In genomic region chr2:124626425-124626824, GRCm38 (mm10) we compare ENCODE assay signal across 23 mouse cellular contexts.
DNase-seq lines count a peak whose midpoint lies in the region; ATAC-seq and TF ChIP-seq lines count a peak whose summit lies in the region.
"Had no signal": no experiment of that assay in that cellular context is flagged by ENCODE, and none has a peak within 500 bp of the region (broad histone marks: within the 10 kb centered on the region; RNA-seq: fewer than 3 reads in every experiment).

No protein-coding gene starts in this region.

- DNase-seq in intestine, embryonic 14.5 days (ENCODE audit: low spot score): peak; percentile 36
- no peak for DNase-seq in limb, embryonic 14.5 days (ENCODE audit: low spot score)
- DNase-seq in hindbrain, postnatal 0 days (ENCODE audit: low spot score): no peak
- DNase-seq: adrenal gland, adult 2 months; adrenal gland, postnatal 10 days; adrenal gland, postnatal 25 days; cerebellum, adult 11 months; cerebellum, adult 18-20 months; cerebellum, adult 8-10 months; cerebellum, adult 9-11 months; cerebellum, postnatal 14 days; cerebellum, postnatal 36 days; embryo, embryonic 11 days had no signal

- TF ChIP-seq CTCF in intestine, postnatal 0 days (IDR thresholded peaks at IDR 0.05; ENCODE audit: low read depth): no peak
- TF ChIP-seq CTCF in hindbrain, postnatal 0 days (IDR thresholded peaks at IDR 0.05; ENCODE audit: low read depth): no peak

- no peak overlapping the region for H3K4me2 ChIP-seq in intestine, embryonic 14.5 days (ENCODE audit: low read length)
- no peak overlapping the region for H3K4me2 ChIP-seq in intestine, postnatal 0 days (replicated peaks; ENCODE audit: low read depth)
- no peak overlapping the region for H3K4me2 ChIP-seq in kidney, embryonic 16.5 days (replicated peaks; ENCODE audit: low read depth, low read length)
- no peak overlapping the region for H3K4me2 ChIP-seq in kidney, embryonic 14.5 days (replicated peaks; ENCODE audit: low read depth, low read length)
- H3K4me2 ChIP-seq in limb, embryonic 13.5 days (replicated peaks): no peak overlapping the region
- H3K4me2 ChIP-seq in limb, embryonic 14.5 days (replicated peaks; ENCODE audit: low read depth, low read length, severe bottlenecking): no peak overlapping the region
- H3K4me2 ChIP-seq in hindbrain, postnatal 0 days (ENCODE audit: low read depth, low read length): no peak overlapping the region
- H3K4me2 ChIP-seq: embryonic facial prominence, embryonic 13.5 days; embryonic facial prominence, embryonic 15.5 days; forebrain, embryonic 12.5 days had no signal

- H3K27ac ChIP-seq in intestine, embryonic 14.5 days (ENCODE audit: low read depth): no peak overlapping the region
- H3K27ac ChIP-seq in intestine, postnatal 0 days (ENCODE audit: low read depth, low read length): no peak overlapping the region
- no peak overlapping the region for H3K27ac ChIP-seq in kidney, embryonic 16.5 days (ENCODE audit: low read length)
- H3K27ac ChIP-seq in kidney, embryonic 14.5 days (ENCODE audit: low read depth, low read length): no peak overlapping the region
- no peak overlapping the region for H3K27ac ChIP-seq in limb, embryonic 13.5 days
- H3K27ac ChIP-seq in limb, embryonic 14.5 days (replicated peaks; ENCODE audit: low read depth, low read length): no peak overlapping the region
- H3K27ac ChIP-seq in hindbrain, postnatal 0 days: no peak overlapping the region
- H3K27ac ChIP-seq: embryonic facial prominence, embryonic 13.5 days; embryonic facial prominence, embryonic 15.5 days; forebrain, embryonic 10.5 days; forebrain, embryonic 12.5 days had no signal

- no peak overlapping the region for H3K9ac ChIP-seq in intestine, embryonic 14.5 days (ENCODE audit: low read length)
- no peak overlapping the region for H3K9ac ChIP-seq in intestine, postnatal 0 days (ENCODE audit: low read depth, low read length)
- H3K9ac ChIP-seq in kidney, embryonic 16.5 days (replicated peaks; ENCODE audit: low read length): no peak overlapping the region
- no peak overlapping the region for H3K9ac ChIP-seq in kidney, embryonic 14.5 days (ENCODE audit: low read depth, low read length)
- no peak overlapping the region for H3K9ac ChIP-seq in limb, embryonic 13.5 days
- H3K9ac ChIP-seq in limb, embryonic 14.5 days (ENCODE audit: low read depth, low read length, severe bottlenecking): no peak overlapping the region
- H3K9ac ChIP-seq in hindbrain, postnatal 0 days (replicated peaks; ENCODE audit: low read length): no peak overlapping the region
- H3K9ac ChIP-seq: embryonic facial prominence, embryonic 13.5 days; embryonic facial prominence, embryonic 15.5 days; forebrain, embryonic 12.5 days had no signal

- no peaks in the 10 kb centered on the region for H3K36me3 ChIP-seq in intestine, embryonic 14.5 days (ENCODE audit: control insufficient read depth, insufficient read depth, low read length)
- H3K36me3 ChIP-seq in intestine, postnatal 0 days (ENCODE audit: control insufficient read depth, insufficient read depth): no peaks in the 10 kb centered on the region; the same call in 1 of the 2 replicates
- H3K36me3 ChIP-seq in kidney, embryonic 16.5 days (ENCODE audit: insufficient read depth, low read length): no peaks in the 10 kb centered on the region
- H3K36me3 ChIP-seq in kidney, embryonic 14.5 days (ENCODE audit: control insufficient read depth, insufficient read depth, low read length): no peaks in the 10 kb centered on the region
- no peaks in the 10 kb centered on the region for H3K36me3 ChIP-seq in limb, embryonic 13.5 days
- no peaks in the 10 kb centered on the region for H3K36me3 ChIP-seq in limb, embryonic 14.5 days (ENCODE audit: control insufficient read depth, insufficient read depth, low read length)
- no peaks in the 10 kb centered on the region for H3K36me3 ChIP-seq in hindbrain, postnatal 0 days (ENCODE audit: insufficient read depth, low read length)
- H3K36me3 ChIP-seq: embryonic facial prominence, embryonic 13.5 days; embryonic facial prominence, embryonic 15.5 days; forebrain, embryonic 10.5 days; forebrain, embryonic 12.5 days had no signal

- H3K9me3 ChIP-seq in intestine, embryonic 14.5 days (ENCODE audit: control insufficient read depth, low read length): no peaks in the 10 kb centered on the region
- H3K9me3 ChIP-seq in intestine, postnatal 0 days (ENCODE audit: control insufficient read depth): no peaks in the 10 kb centered on the region
- no peaks in the 10 kb centered on the region for H3K9me3 ChIP-seq in kidney, embryonic 16.5 days (ENCODE audit: low read length)
- H3K9me3 ChIP-seq in kidney, embryonic 14.5 days (ENCODE audit: control insufficient read depth, low read length): no peaks in the 10 kb centered on the region
- no peaks in the 10 kb centered on the region for H3K9me3 ChIP-seq in limb, embryonic 13.5 days
- H3K9me3 ChIP-seq in limb, embryonic 14.5 days (ENCODE audit: control insufficient read depth, low read length): no peaks in the 10 kb centered on the region
- H3K9me3 ChIP-seq in hindbrain, postnatal 0 days (ENCODE audit: low read length): no peaks in the 10 kb centered on the region
- H3K9me3 ChIP-seq: embryonic facial prominence, embryonic 13.5 days; embryonic facial prominence, embryonic 15.5 days; forebrain, embryonic 10.5 days; forebrain, embryonic 12.5 days had no signal

- no peak for TF ChIP-seq POLR2A in limb, embryonic 14.5 days (IDR thresholded peaks at IDR 0.05; ENCODE audit: borderline replicate concordance, extremely low read depth, insufficient read depth, insufficient read length)

- WGBS in intestine, embryonic 14.5 days: 80% methylated on average over 7 of the region's 7 CpGs
- WGBS in intestine, postnatal 0 days: 58% methylated on average over 7 of the region's 7 CpGs
- WGBS in kidney, embryonic 16.5 days: 71% methylated on average over 7 of the region's 7 CpGs
- WGBS in kidney, embryonic 14.5 days: 77% methylated on average over 7 of the region's 7 CpGs
- 60% methylated on average over 7 of the region's 7 CpGs for WGBS in limb, embryonic 13.5 days
- WGBS in limb, embryonic 14.5 days: 47% methylated on average over 7 of the region's 7 CpGs
- WGBS in hindbrain, postnatal 0 days: 75% methylated on average over 7 of the region's 7 CpGs

- ATAC-seq in intestine, embryonic 14.5 days (replicated peaks; ENCODE audit: low FRiP score, low TSS enrichment, low read depth): no peak
- ATAC-seq in intestine, postnatal 0 days: no peak
- ATAC-seq in kidney, embryonic 16.5 days (ENCODE audit: low FRiP score, low TSS enrichment): peak; percentile 27; the same call in 1 of the 2 replicates
- no peak for ATAC-seq in kidney, embryonic 14.5 days (ENCODE audit: low FRiP score, low TSS enrichment)
- ATAC-seq in limb, embryonic 13.5 days (ENCODE audit: low FRiP score, low read depth): peak; percentile 71
- ATAC-seq in limb, embryonic 14.5 days (ENCODE audit: low FRiP score, low read depth): peak; percentile 16; the same call in 1 of the 2 replicates
- ATAC-seq in hindbrain, postnatal 0 days: no peak
- ATAC-seq: forebrain, embryonic 14.5 days had no signal

- H3K27me3 ChIP-seq in intestine, embryonic 14.5 days (replicated peaks; ENCODE audit: control insufficient read depth, insufficient read depth, low read length): no peaks in the 10 kb centered on the region
- H3K27me3 ChIP-seq in intestine, postnatal 0 days (replicated peaks; ENCODE audit: control insufficient read depth, insufficient read depth, low read length): no peaks in the 10 kb centered on the region
- no peaks in the 10 kb centered on the region for H3K27me3 ChIP-seq in kidney, embryonic 16.5 days (ENCODE audit: insufficient read depth, low read length)
- H3K27me3 ChIP-seq in kidney, embryonic 14.5 days (ENCODE audit: control insufficient read depth, insufficient read depth, low read length): no peaks in the 10 kb centered on the region
- H3K27me3 ChIP-seq in limb, embryonic 13.5 days: no peaks in the 10 kb centered on the region
- H3K27me3 ChIP-seq in limb, embryonic 14.5 days (ENCODE audit: control insufficient read depth, insufficient read depth, low read length): peaks cover 4% of the 10 kb centered on the region; the same call in 1 of the 2 replicates
- no peaks in the 10 kb centered on the region for H3K27me3 ChIP-seq in hindbrain, postnatal 0 days (ENCODE audit: insufficient read depth, low read length)
- H3K27me3 ChIP-seq: embryonic facial prominence, embryonic 13.5 days; embryonic facial prominence, embryonic 15.5 days; forebrain, embryonic 12.5 days had no signal

- peaks cover 9% of the 10 kb centered on the region for H3K4me1 ChIP-seq in intestine, embryonic 14.5 days (replicated peaks; ENCODE audit: control insufficient read depth, insufficient read depth, low read length)
- peaks cover 19% of the 10 kb centered on the region; the same call in 1 of the 2 replicates for H3K4me1 ChIP-seq in intestine, postnatal 0 days (replicated peaks; ENCODE audit: control insufficient read depth, insufficient read depth, low read length)
- H3K4me1 ChIP-seq in kidney, embryonic 16.5 days (ENCODE audit: insufficient read depth, low read length): peaks cover 13% of the 10 kb centered on the region; the same call in 1 of the 2 replicates
- peaks cover 5% of the 10 kb centered on the region; the same call in 1 of the 2 replicates for H3K4me1 ChIP-seq in kidney, embryonic 14.5 days (ENCODE audit: control insufficient read depth, insufficient read depth, low read length)
- H3K4me1 ChIP-seq in limb, embryonic 13.5 days: peaks cover 10% of the 10 kb centered on the region
- H3K4me1 ChIP-seq in limb, embryonic 14.5 days (ENCODE audit: control insufficient read depth, insufficient read depth, low read length): peaks cover 15% of the 10 kb centered on the region
- no peaks in the 10 kb centered on the region for H3K4me1 ChIP-seq in hindbrain, postnatal 0 days (ENCODE audit: insufficient read depth, low read length)
- H3K4me1 ChIP-seq: embryonic facial prominence, embryonic 15.5 days; forebrain, embryonic 10.5 days had no signal

- no peak overlapping the region for H3K4me3 ChIP-seq in intestine, embryonic 14.5 days (ENCODE audit: low read depth, low read length)
- no peak overlapping the region for H3K4me3 ChIP-seq in intestine, postnatal 0 days (ENCODE audit: low read depth, low read length)
- no peak overlapping the region for H3K4me3 ChIP-seq in kidney, embryonic 16.5 days (ENCODE audit: low read length)
- no peak overlapping the region for H3K4me3 ChIP-seq in kidney, embryonic 14.5 days (ENCODE audit: low read length)
- H3K4me3 ChIP-seq in limb, embryonic 13.5 days: no peak overlapping the region
- H3K4me3 ChIP-seq in limb, embryonic 14.5 days (replicated peaks; ENCODE audit: low read length): no peak overlapping the region
- H3K4me3 ChIP-seq in hindbrain, postnatal 0 days (ENCODE audit: low read length): no peak overlapping the region
- H3K4me3 ChIP-seq: embryonic facial prominence, embryonic 13.5 days; embryonic facial prominence, embryonic 15.5 days; erythroblast, embryonic 14.5 days; forebrain, embryonic 10.5 days; forebrain, embryonic 12.5 days had no signal

Comparison
In these comparisons a context has a peak if more than half of its experiments do, and no peak if none do; other contexts are left out.
1. ATAC-seq: peak in kidney, embryonic 16.5 days (single experiment), limb, embryonic 13.5 days (single experiment) and limb, embryonic 14.5 days (single experiment); none in intestine, embryonic 14.5 days (single experiment), intestine, postnatal 0 days (single experiment), kidney, embryonic 14.5 days (single experiment) and hindbrain, postnatal 0 days (single experiment).